Comparison of ENCODE assay signal across 13 mouse cellular contexts in the genomic region with DNA sequence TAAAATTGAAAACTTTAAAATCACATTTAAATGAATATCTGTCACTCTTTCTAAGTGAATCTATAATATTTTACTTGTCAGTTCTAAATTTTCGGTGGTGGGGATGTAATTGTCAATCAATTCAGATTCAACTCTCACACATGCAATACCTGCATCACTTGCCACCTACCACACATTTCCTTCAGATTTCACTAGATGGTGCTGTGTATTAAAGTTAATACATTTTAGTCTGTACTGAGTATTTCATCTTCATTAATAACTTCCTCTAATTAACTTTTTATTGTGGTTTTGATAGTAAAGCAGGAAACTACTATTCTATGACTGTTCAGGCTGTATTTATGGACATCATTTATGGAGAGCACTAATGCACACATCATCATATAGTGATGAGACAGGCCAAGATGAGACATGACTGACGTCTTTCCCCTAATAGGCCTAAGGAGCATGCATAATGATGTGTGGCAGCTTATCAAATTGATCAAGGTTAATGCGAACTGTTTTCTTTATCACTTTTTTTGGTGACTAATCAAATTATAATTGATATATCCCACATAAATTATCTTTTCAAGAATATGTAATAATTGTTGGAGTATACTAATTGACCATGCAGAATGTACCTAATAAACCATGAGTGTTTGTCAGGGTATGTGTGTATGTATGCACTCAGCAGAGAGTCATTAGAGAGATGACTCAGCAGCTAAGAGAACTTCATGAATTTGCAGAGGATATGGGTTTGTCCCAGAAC.
DNase-seq lines count a peak whose midpoint lies in the region; ATAC-seq and TF ChIP-seq lines count a peak whose summit lies in the region.
"Had no signal": no experiment of that assay in that cellular context is flagged by ENCODE, and none has a peak within 500 bp of the region (broad histone marks: within the 10 kb centered on the region; RNA-seq: fewer than 3 reads in every experiment).

No protein-coding gene starts in this region.

- no peaks in the 10 kb centered on the region for H3K4me1 ChIP-seq in midbrain, postnatal 0 days (ENCODE audit: insufficient read depth, low read length)

- no peaks in the 10 kb centered on the region for H3K9me3 ChIP-seq in midbrain, postnatal 0 days (ENCODE audit: low read length)

- no peak overlapping the region for H3K9ac ChIP-seq in midbrain, postnatal 0 days (replicated peaks; ENCODE audit: low read length, poor library complexity, severe bottlenecking)

- no peak overlapping the region for H3K4me3 ChIP-seq in midbrain, postnatal 0 days (ENCODE audit: low read depth, low read length)

- DNase-seq in layer of hippocampus, adult 9-10 months (ENCODE audit: low spot score) = peak; percentile 29
- no peak for DNase-seq in layer of hippocampus, adult 8-10 months (ENCODE audit: low spot score in 2 of 2)
- DNase-seq in brain, embryonic 14.5 days (ENCODE audit: low read depth) = peak; percentile 45
- peak; percentile 2 for DNase-seq in forelimb bud, embryonic 11.5 days (ENCODE audit: low read depth, low spot score)
- DNase-seq in midbrain, postnatal 0 days (ENCODE audit: low spot score) = peak; percentile 53
- no peak for DNase-seq in right cerebral cortex, postnatal 25 days
- DNase-seq in embryo, embryonic 10.5 days (ENCODE audit: low spot score) = no peak
- DNase-seq: adrenal gland, adult 8-10 months; cerebellum, adult 18-20 months; kidney, adult 2 months; thymus, postnatal 4 days had no signal

- no peak overlapping the region for H3K27ac ChIP-seq in midbrain, postnatal 0 days (ENCODE audit: low read depth, low read length)
- H3K27ac ChIP-seq: macrophage had no signal

- TF ChIP-seq POLR2A in brain, embryonic 14.5 days (IDR thresholded peaks at IDR 0.05; ENCODE audit: borderline replicate concordance, extremely low read depth, insufficient read depth, insufficient read length, poor library complexity, severe bottlenecking) = no peak

- no peaks in the 10 kb centered on the region for H3K27me3 ChIP-seq in midbrain, postnatal 0 days (ENCODE audit: insufficient read depth, low read length)

- TF ChIP-seq CTCF in brain, embryonic 14.5 days (IDR thresholded peaks at IDR 0.05; ENCODE audit: borderline replicate concordance, extremely low read depth, insufficient read depth, insufficient read length) = no peak
- TF ChIP-seq CTCF in midbrain, postnatal 0 days (IDR thresholded peaks at IDR 0.05) = peak; percentile 80

- WGBS in midbrain, postnatal 0 days = 65% methylated on average over 3 of the region's 3 CpGs

- ATAC-seq in midbrain, postnatal 0 days (ENCODE audit: low FRiP score) = no peak

- no peaks in the 10 kb centered on the region for H3K36me3 ChIP-seq in midbrain, postnatal 0 days (ENCODE audit: insufficient read depth, low read length)

- H3K4me2 ChIP-seq in midbrain, postnatal 0 days (ENCODE audit: low read depth, low read length, poor library complexity, severe bottlenecking) = no peak overlapping the region
- H3K4me2 ChIP-seq: heart, embryonic 11.5 days had no signal

Comparison
In these comparisons a context has a peak if more than half of its experiments do, and no peak if none do; other contexts are left out.
1. DNase-seq: peak in layer of hippocampus, adult 9-10 months (single experiment), brain, embryonic 14.5 days (single experiment), forelimb bud, embryonic 11.5 days (single experiment) and midbrain, postnatal 0 days (single experiment); none in layer of hippocampus, adult 8-10 months (0 of 2), right cerebral cortex, postnatal 25 days (single experiment) and embryo, embryonic 10.5 days (single experiment).